Mouse (Mus musculus) cerebellum, adult 2 months (tissue): Measurements from ENCODE around the gene Hebp1.

Experiments used
- CTCF ChIP-seq: fragments of 200-500 bp; IDR thresholded peaks from 2 replicates; pipeline ENCODE4 v1.5.1; 2011; ENCODE audit warnings: low read depth, mild to moderate bottlenecking, control low read depth, low read length, moderate library complexity, borderline replicate concordance; ENCODE audit not compliant: insufficient read depth
- POLR2A ChIP-seq: fragments of 200-500 bp; IDR thresholded peaks from 2 replicates; pipeline ENCODE4 v1.6.1; 2011; ENCODE audit warnings: low read length, control low read depth, borderline replicate concordance; ENCODE audit not compliant: insufficient read depth

DNA sequence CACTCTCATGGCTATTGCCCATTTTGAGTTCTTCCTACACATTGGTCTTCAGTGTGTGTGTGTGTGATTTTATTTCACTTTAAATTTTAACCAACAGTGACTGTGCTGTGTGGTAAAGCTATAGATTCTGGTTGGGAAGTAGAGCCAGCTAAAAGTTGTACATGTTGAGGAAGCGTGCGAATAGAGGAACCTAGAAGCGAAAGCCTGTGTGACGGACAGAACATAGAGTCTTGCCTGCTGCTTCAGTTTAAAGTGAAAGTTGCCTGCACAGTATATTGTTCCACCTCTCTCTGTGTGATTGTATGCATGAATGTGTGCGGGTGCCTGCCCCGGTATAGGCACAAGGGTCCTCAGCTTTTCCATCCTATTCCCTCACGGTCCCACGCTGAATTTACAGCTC, 42.5 kb upstream of the Hebp1 start:
- TF ChIP-seq CTCF, result no peak
- no peak for TF ChIP-seq POLR2A
